ENCODE assay signal across 10 mouse cellular contexts in genomic region chr8:127254625-127255024, GRCm38 (mm10).
DNase-seq lines count a peak whose midpoint lies in the region; ATAC-seq and TF ChIP-seq lines count a peak whose summit lies in the region.
"Had no signal": no experiment of that assay in that cellular context is flagged by ENCODE, and none has a peak within 500 bp of the region (broad histone marks: within the 10 kb centered on the region; RNA-seq: fewer than 3 reads in every experiment).

No protein-coding gene starts in this region.

- H3K27me3 ChIP-seq in heart, embryonic 13.5 days (replicated peaks), result no peaks in the 10 kb centered on the region
- no peaks in the 10 kb centered on the region for H3K27me3 ChIP-seq in heart, embryonic 10.5 days (ENCODE audit: insufficient read depth, poor library complexity, severe bottlenecking)
- H3K27me3 ChIP-seq in midbrain, postnatal 0 days (ENCODE audit: insufficient read depth, low read length), result no peaks in the 10 kb centered on the region
- H3K27me3 ChIP-seq in midbrain, embryonic 16.5 days (ENCODE audit: control insufficient read depth, insufficient read depth, low read depth, low read length), result no peaks in the 10 kb centered on the region
- no peaks in the 10 kb centered on the region for H3K27me3 ChIP-seq in limb, embryonic 13.5 days

- no peaks in the 10 kb centered on the region for H3K9me3 ChIP-seq in heart, embryonic 13.5 days
- H3K9me3 ChIP-seq in heart, embryonic 10.5 days, result no peaks in the 10 kb centered on the region
- no peaks in the 10 kb centered on the region for H3K9me3 ChIP-seq in midbrain, postnatal 0 days (ENCODE audit: low read length)
- H3K9me3 ChIP-seq in midbrain, embryonic 16.5 days (replicated peaks; ENCODE audit: control insufficient read depth, low read length, poor library complexity, severe bottlenecking), result no peaks in the 10 kb centered on the region
- no peaks in the 10 kb centered on the region for H3K9me3 ChIP-seq in limb, embryonic 13.5 days

- H3K27ac ChIP-seq in heart, embryonic 13.5 days (replicated peaks), result 0 out of 2 replicates have a peak overlapping the region, but pooled peaks have one; percentile 15
- H3K27ac ChIP-seq in heart, embryonic 10.5 days, result no peak overlapping the region
- no peak overlapping the region for H3K27ac ChIP-seq in midbrain, postnatal 0 days (ENCODE audit: low read depth, low read length)
- no peak overlapping the region for H3K27ac ChIP-seq in midbrain, embryonic 16.5 days (ENCODE audit: low read length)
- H3K27ac ChIP-seq in limb, embryonic 13.5 days, result 0 out of 2 replicates have a peak overlapping the region, but pooled peaks have one; percentile 28
- H3K27ac ChIP-seq: heart, adult 2 months had no signal

- H3K4me3 ChIP-seq in heart, embryonic 13.5 days, result no peak overlapping the region
- H3K4me3 ChIP-seq in heart, embryonic 10.5 days, result no peak overlapping the region
- no peak overlapping the region for H3K4me3 ChIP-seq in midbrain, postnatal 0 days (ENCODE audit: low read depth, low read length)
- H3K4me3 ChIP-seq in midbrain, embryonic 16.5 days (ENCODE audit: low read depth, low read length), result no peak overlapping the region
- no peak overlapping the region for H3K4me3 ChIP-seq in limb, embryonic 13.5 days
- H3K4me3 ChIP-seq: heart, adult 2 months; myocyte had no signal

- 52% methylated on average over 7 of the region's 7 CpGs for WGBS in heart, embryonic 13.5 days
- WGBS in heart, embryonic 10.5 days, result 58% methylated on average over 7 of the region's 7 CpGs
- whole genome bisulfite sequencing in midbrain, postnatal 0 days, result 83% methylated on average over 7 of the region's 7 CpGs
- 69% methylated on average over 7 of the region's 7 CpGs for WGBS in midbrain, embryonic 16.5 days
- WGBS in limb, embryonic 13.5 days, result 53% methylated on average over 7 of the region's 7 CpGs

- ATAC-seq in heart, embryonic 13.5 days (ENCODE audit: extremely low read depth, insufficient number of reproducible peaks, low FRiP score, low TSS enrichment), result no peak
- ATAC-seq in midbrain, postnatal 0 days (ENCODE audit: low FRiP score), result no peak
- ATAC-seq in midbrain, embryonic 16.5 days, result no peak
- no peak for ATAC-seq in limb, embryonic 13.5 days (ENCODE audit: low FRiP score, low read depth)

- H3K4me2 ChIP-seq in heart, embryonic 13.5 days, result no peak overlapping the region
- no peak overlapping the region for H3K4me2 ChIP-seq in midbrain, postnatal 0 days (ENCODE audit: low read depth, low read length, poor library complexity, severe bottlenecking)
- no peak overlapping the region for H3K4me2 ChIP-seq in midbrain, embryonic 16.5 days (ENCODE audit: low read length)
- H3K4me2 ChIP-seq in limb, embryonic 13.5 days (replicated peaks), result no peak overlapping the region

- H3K36me3 ChIP-seq in heart, embryonic 13.5 days, result no peaks in the 10 kb centered on the region
- no peaks in the 10 kb centered on the region for H3K36me3 ChIP-seq in heart, embryonic 10.5 days
- H3K36me3 ChIP-seq in midbrain, postnatal 0 days (ENCODE audit: insufficient read depth, low read length), result no peaks in the 10 kb centered on the region
- no peaks in the 10 kb centered on the region for H3K36me3 ChIP-seq in midbrain, embryonic 16.5 days (ENCODE audit: control insufficient read depth, insufficient read depth, low read length)
- no peaks in the 10 kb centered on the region for H3K36me3 ChIP-seq in limb, embryonic 13.5 days

- no peak for TF ChIP-seq CTCF in midbrain, postnatal 0 days (IDR thresholded peaks at IDR 0.05)

- DNase-seq in heart, embryonic 10.5 days (ENCODE audit: low spot score), result no peak
- DNase-seq in midbrain, postnatal 0 days (ENCODE audit: low spot score), result peak; percentile 21
- DNase-seq in lung, postnatal 36 days, result peak; percentile 70
- no peak for DNase-seq in cerebellum, adult 11-12 months
- DNase-seq: cerebellum, adult 2 months; heart, adult 2 months had no signal

- no peak overlapping the region for H3K9ac ChIP-seq in heart, embryonic 13.5 days
- no peak overlapping the region for H3K9ac ChIP-seq in midbrain, postnatal 0 days (replicated peaks; ENCODE audit: low read length, poor library complexity, severe bottlenecking)
- no peak overlapping the region for H3K9ac ChIP-seq in midbrain, embryonic 16.5 days (ENCODE audit: low read depth, low read length)
- no peak overlapping the region for H3K9ac ChIP-seq in limb, embryonic 13.5 days

- H3K4me1 ChIP-seq in heart, embryonic 13.5 days, result peaks cover 47% of the 10 kb centered on the region
- peaks cover 14% of the 10 kb centered on the region for H3K4me1 ChIP-seq in heart, embryonic 10.5 days
- no peaks in the 10 kb centered on the region for H3K4me1 ChIP-seq in midbrain, postnatal 0 days (ENCODE audit: insufficient read depth, low read length)
- H3K4me1 ChIP-seq in midbrain, embryonic 16.5 days (ENCODE audit: control insufficient read depth, insufficient read depth, low read length), result peaks cover 15% of the 10 kb centered on the region
- H3K4me1 ChIP-seq in limb, embryonic 13.5 days, result peaks cover 73% of the 10 kb centered on the region

Comparison
In these comparisons a context has a peak if more than half of its experiments do, and no peak if none do; other contexts are left out.
1. H3K27ac ChIP-seq: peak in heart, embryonic 13.5 days (single experiment) and limb, embryonic 13.5 days (single experiment); none in heart, embryonic 10.5 days (single experiment), midbrain, postnatal 0 days (single experiment) and midbrain, embryonic 16.5 days (single experiment).
2. DNase-seq: peak in midbrain, postnatal 0 days (single experiment) and lung, postnatal 36 days (single experiment); none in heart, embryonic 10.5 days (single experiment) and cerebellum, adult 11-12 months (single experiment).